Mouse (Mus musculus): Measurements from ENCODE around the gene Sspn. TPM values are rescaled to one million over a fixed set of nuclear protein-coding genes. Genes with fewer than 3 reads are reported as not detected.

Sspn gene
- total RNA-seq, 1 experiment = 0.27 TPM

GRCm38 (mm10) chr6:145990578-145990977, 59.1 kb downstream of the Sspn start:
- no peak overlapping the region for H3K27ac ChIP-seq (ENCODE audit: insufficient read depth, low read depth, low read length, poor library complexity, severe bottlenecking)
- no peak overlapping the region for H3K9ac ChIP-seq (ENCODE audit: insufficient read depth, low read depth, low read length, poor library complexity, severe bottlenecking)
- in situ Hi-C loops (cut with MboI; ENCODE audit: low sequenced_read_pairs in 2 of 2, unreplicated experiment in 2 of 2) = no loop called here
- peaks cover 0 to 2% of the 10 kb centered on the region in 2 experiments; a peak in 1 of 4 replicates for H3K4me1 ChIP-seq (ENCODE audit: control insufficient read depth in 2 of 2, insufficient read depth in 2 of 2, low read length in 2 of 2, poor library complexity in 1 of 2)
- TF ChIP-seq HCFC1 (IDR thresholded peaks at IDR 0.05; ENCODE audit: borderline replicate concordance, insufficient read depth, low read length) (no peak), MAFK (IDR thresholded peaks at IDR 0.05; ENCODE audit: insufficient read depth, low read depth, low read length) (no peak), ZNF384 (IDR thresholded peaks at IDR 0.05; ENCODE audit: low read depth, low read length) (no peak), CHD2 (IDR thresholded peaks at IDR 0.05; ENCODE audit: low read depth, low read length) (no peak), ZC3H11A (IDR thresholded peaks at IDR 0.05; ENCODE audit: borderline replicate concordance, low read depth, low read length) (no peak)
- H3K36me3 ChIP-seq (ENCODE audit: control insufficient read depth, insufficient read depth, low read length, poor library complexity, severe bottlenecking) = no peaks in the 10 kb centered on the region
- no peak overlapping the region for H3K4me3 ChIP-seq (ENCODE audit: insufficient read depth in 1 of 2, low read depth in 1 of 2, low read length in 2 of 2, poor library complexity in 1 of 2, severe bottlenecking in 1 of 2)
- DNase-seq (ENCODE audit: low read depth, low spot score) = no peak
- no peaks in the 10 kb centered on the region for H3K9me3 ChIP-seq (ENCODE audit: control insufficient read depth, insufficient read depth, low read depth, low read length)

GRCm38 (mm10) chr6:145992526-145992925, 61.1 kb downstream of the Sspn start:
- in situ Hi-C loops (cut with MboI; ENCODE audit: low sequenced_read_pairs in 2 of 2, unreplicated experiment in 2 of 2) = no loop called here
- TF ChIP-seq CHD2 (IDR thresholded peaks at IDR 0.05; ENCODE audit: low read depth, low read length) (no peak), ZNF384 (IDR thresholded peaks at IDR 0.05; ENCODE audit: low read depth, low read length) (no peak), ZC3H11A (IDR thresholded peaks at IDR 0.05; ENCODE audit: borderline replicate concordance, low read depth, low read length) (no peak), MAFK (IDR thresholded peaks at IDR 0.05; ENCODE audit: insufficient read depth, low read depth, low read length) (no peak), HCFC1 (IDR thresholded peaks at IDR 0.05; ENCODE audit: borderline replicate concordance, insufficient read depth, low read length) (no peak)
- Histone ChIP-seq H3K9me3 (ENCODE audit: control insufficient read depth, insufficient read depth, low read depth, low read length) (no peaks in the 10 kb centered on the region), H3K4me3 (ENCODE audit: insufficient read depth in 1 of 2, low read depth in 1 of 2, low read length in 2 of 2, poor library complexity in 1 of 2, severe bottlenecking in 1 of 2) (no peak overlapping the region), H3K4me1 (ENCODE audit: control insufficient read depth in 2 of 2, insufficient read depth in 2 of 2, low read length in 2 of 2, poor library complexity in 1 of 2) (peaks cover 0 to 2% of the 10 kb centered on the region in 2 experiments; a peak in 1 of 4 replicates), H3K27ac (ENCODE audit: insufficient read depth, low read depth, low read length, poor library complexity, severe bottlenecking) (no peak overlapping the region), H3K9ac (ENCODE audit: insufficient read depth, low read depth, low read length, poor library complexity, severe bottlenecking) (no peak overlapping the region), H3K36me3 (ENCODE audit: control insufficient read depth, insufficient read depth, low read length, poor library complexity, severe bottlenecking) (no peaks in the 10 kb centered on the region)
- DNase-seq (ENCODE audit: low read depth, low spot score) = no peak

- no peak overlapping the region for H3K4me3 ChIP-seq (ENCODE audit: insufficient read depth in 1 of 2, low read depth in 1 of 2, low read length in 2 of 2, poor library complexity in 1 of 2, severe bottlenecking in 1 of 2)
- no peak overlapping the region for H3K9ac ChIP-seq (ENCODE audit: insufficient read depth, low read depth, low read length, poor library complexity, severe bottlenecking)
- H3K36me3 ChIP-seq (ENCODE audit: control insufficient read depth, insufficient read depth, low read length, poor library complexity, severe bottlenecking) = no peaks in the 10 kb centered on the region
- TF ChIP-seq ZC3H11A (IDR thresholded peaks at IDR 0.05; ENCODE audit: borderline replicate concordance, low read depth, low read length) (no peak), HCFC1 (IDR thresholded peaks at IDR 0.05; ENCODE audit: borderline replicate concordance, insufficient read depth, low read length) (no peak), CHD2 (IDR thresholded peaks at IDR 0.05; ENCODE audit: low read depth, low read length) (no peak), MAFK (IDR thresholded peaks at IDR 0.05; ENCODE audit: insufficient read depth, low read depth, low read length) (no peak), ZNF384 (IDR thresholded peaks at IDR 0.05; ENCODE audit: low read depth, low read length) (no peak)
- in situ Hi-C loops (cut with MboI; ENCODE audit: low sequenced_read_pairs in 2 of 2, unreplicated experiment in 2 of 2) = no loop called here
- DNase-seq (ENCODE audit: low read depth, low spot score) = no peak
- H3K9me3 ChIP-seq (ENCODE audit: control insufficient read depth, insufficient read depth, low read depth, low read length) = no peaks in the 10 kb centered on the region
- peaks cover 0 to 2% of the 10 kb centered on the region in 2 experiments; a peak in 1 of 4 replicates for H3K4me1 ChIP-seq (ENCODE audit: control insufficient read depth in 2 of 2, insufficient read depth in 2 of 2, low read length in 2 of 2, poor library complexity in 1 of 2)
- H3K27ac ChIP-seq (ENCODE audit: insufficient read depth, low read depth, low read length, poor library complexity, severe bottlenecking) = no peak overlapping the region
Observed at GRCm38 (mm10) chr6:145992985-145993384, 61.5 kb downstream of the Sspn start.

- DNase-seq (ENCODE audit: low read depth, low spot score) = peak; percentile 17
- Histone ChIP-seq H3K27ac (ENCODE audit: insufficient read depth, low read depth, low read length, poor library complexity, severe bottlenecking) (no peak overlapping the region), H3K9me3 (ENCODE audit: control insufficient read depth, insufficient read depth, low read depth, low read length) (no peaks in the 10 kb centered on the region), H3K4me3 (ENCODE audit: insufficient read depth in 1 of 2, low read depth in 1 of 2, low read length in 2 of 2, poor library complexity in 1 of 2, severe bottlenecking in 1 of 2) (no peak overlapping the region), H3K9ac (ENCODE audit: insufficient read depth, low read depth, low read length, poor library complexity, severe bottlenecking) (no peak overlapping the region), H3K4me1 (ENCODE audit: control insufficient read depth in 2 of 2, insufficient read depth in 2 of 2, low read length in 2 of 2, poor library complexity in 1 of 2) (no peaks in the 10 kb centered on the region), H3K36me3 (ENCODE audit: control insufficient read depth, insufficient read depth, low read length, poor library complexity, severe bottlenecking) (no peaks in the 10 kb centered on the region)
- in situ Hi-C loops (cut with MboI; ENCODE audit: low sequenced_read_pairs in 2 of 2, unreplicated experiment in 2 of 2) = no loop called here
- TF ChIP-seq ZC3H11A (IDR thresholded peaks at IDR 0.05; ENCODE audit: borderline replicate concordance, low read depth, low read length) = no peak
- no peak for TF ChIP-seq MAFK (IDR thresholded peaks at IDR 0.05; ENCODE audit: insufficient read depth, low read depth, low read length)
- no peak for TF ChIP-seq CHD2 (IDR thresholded peaks at IDR 0.05; ENCODE audit: low read depth, low read length)
- no peak for TF ChIP-seq HCFC1 (IDR thresholded peaks at IDR 0.05; ENCODE audit: borderline replicate concordance, insufficient read depth, low read length)
- TF ChIP-seq ZNF384 (IDR thresholded peaks at IDR 0.05; ENCODE audit: low read depth, low read length) = no peak
Observed at GRCm38 (mm10) chr6:145998314-145999007, 67.0 kb downstream of the Sspn start.
